Mouse (Mus musculus) hindlimb bud, embryonic 11.5 days (tissue): ENCODE data around the gene Adamts6.

Source experiments
- DNase-seq: peaks from one replicate; pipeline ENCODE4 v3.0.0-alpha.2; 2012; ENCODE audit warnings: low read depth, low spot score; ENCODE audit errors: extremely low spot score

Adamts6 gene

GRCm38 (mm10) chr13:104287366-104288225 is at the start of gene Adamts6:
Gene Adamts6, plus strand, starts transcription at chr13:104287835.
- DNase-seq = peak; percentile 14

GRCm38 (mm10) chr13:104258997-104259396 is 28.6 kb upstream of the Adamts6 start:
- DNase-seq = no peak

- DNase-seq = peak; percentile 20
Measured at GRCm38 (mm10) chr13:104285031-104285431, 2.6 kb upstream of the Adamts6 start.

GRCm38 (mm10) chr13:104285737-104286311 is 1.8 kb upstream of the Adamts6 start:
- DNase-seq = no peak

- peak; percentile 16 for DNase-seq
Measured at GRCm38 (mm10) chr13:104286336-104286735, 1.3 kb upstream of the Adamts6 start.

GRCm38 (mm10) chr13:104286897-104287309 is 732 bp upstream of the Adamts6 start:
- DNase-seq = peak; percentile 77

GRCm38 (mm10) chr13:104288226-104288859 is 708 bp downstream of the Adamts6 start:
- DNase-seq = peak; percentile 52

- no peak for DNase-seq
Measured at GRCm38 (mm10) chr13:104289176-104289575, 1.5 kb downstream of the Adamts6 start.

GRCm38 (mm10) chr13:104295472-104295871 is 7.8 kb downstream of the Adamts6 start:
- DNase-seq = no peak

GRCm38 (mm10) chr13:104329336-104329735 is 41.7 kb downstream of the Adamts6 start:
- no peak for DNase-seq

- DNase-seq = no peak
Measured at GRCm38 (mm10) chr13:104329742-104330141, 42.1 kb downstream of the Adamts6 start.

GRCm38 (mm10) chr13:104352590-104352989 is 65.0 kb downstream of the Adamts6 start:
- DNase-seq = no peak

- no peak for DNase-seq
Measured at GRCm38 (mm10) chr13:104393427-104394356, 106.1 kb downstream of the Adamts6 start.

- no peak for DNase-seq
Measured at GRCm38 (mm10) chr13:104397814-104398213, 110.2 kb downstream of the Adamts6 start.

- no peak for DNase-seq
Measured at GRCm38 (mm10) chr13:104432734-104433133, 145.1 kb downstream of the Adamts6 start.

GRCm38 (mm10) chr13:104442559-104442958 is 154.9 kb downstream of the Adamts6 start:
- no peak for DNase-seq

GRCm38 (mm10) chr13:104445437-104445836 is 157.8 kb downstream of the Adamts6 start:
- DNase-seq = no peak

GRCm38 (mm10) chr13:104446974-104447373 is 159.3 kb downstream of the Adamts6 start:
- no peak for DNase-seq

- DNase-seq = no peak
Measured at GRCm38 (mm10) chr13:104447470-104447869, 159.8 kb downstream of the Adamts6 start.

GRCm38 (mm10) chr13:104448349-104448748 is 160.7 kb downstream of the Adamts6 start:
- DNase-seq = no peak
